Mouse (Mus musculus) stomach, embryonic 14.5 days (tissue): ENCODE results near the gene Snx19. TPM values are rescaled to one million over a fixed set of nuclear protein-coding genes. Genes with fewer than 3 reads are reported as not detected.

Source experiments
- ATAC-seq: fragments of 200-750 bp; cut with Nextera tagmentation; 2 replicates; pipeline ENCODE4 v1.8.0; 2017; ENCODE audit warnings: low read depth, moderate TSS enrichment; ENCODE audit not compliant: insufficient number of reproducible peaks, insufficient read depth, low FRiP score
- H3K27ac ChIP-seq: fragments of 300-500 bp; sonication (generic); 2 replicates; pipeline ENCODE4 v1.5.1; 2014; ENCODE audit warnings: mild to moderate bottlenecking, low read length, moderate library complexity, mixed read lengths
- H3K27me3 ChIP-seq: fragments of 300-500 bp; sonication (generic); 2 replicates; pipeline ENCODE4 v1.6.1; 2014; ENCODE audit warnings: low read length, control low read depth, mixed read lengths; ENCODE audit not compliant: control insufficient read depth, insufficient read depth
- H3K36me3 ChIP-seq: fragments of 300-500 bp; sonication (generic); 2 replicates; pipeline ENCODE4 v1.6.1; 2014; ENCODE audit warnings: mild to moderate bottlenecking, control low read depth, low read length, moderate library complexity, mixed read lengths; ENCODE audit not compliant: control insufficient read depth, insufficient read depth
- H3K4me1 ChIP-seq: fragments of 300-500 bp; sonication (generic); 2 replicates; pipeline ENCODE4 v1.6.1; 2014; ENCODE audit warnings: low read length, control low read depth, mixed read lengths; ENCODE audit not compliant: control insufficient read depth, insufficient read depth
- H3K4me2 ChIP-seq: fragments of 300-500 bp; sonication (generic); replicated peaks from 2 replicates; pipeline ENCODE4 v1.6.1; 2014; ENCODE audit warnings: low read depth, low read length, control low read depth
- H3K4me3 ChIP-seq: fragments of 300-500 bp; sonication (generic); 2 replicates; pipeline ENCODE4 v1.5.1; 2014; ENCODE audit warnings: low read depth, low read length, control low read depth
- H3K9ac ChIP-seq: fragments of 300-500 bp; sonication (generic); replicated peaks from 2 replicates; pipeline ENCODE4 v1.6.1; 2014; ENCODE audit warnings: low read depth, mild to moderate bottlenecking, control low read depth, low read length, moderate library complexity, mixed read lengths
- H3K9me3 ChIP-seq: fragments of 300-500 bp; sonication (generic); 2 replicates; pipeline ENCODE4 v1.6.1; 2016; ENCODE audit warnings: low read depth, low read length, control low read depth; ENCODE audit not compliant: control insufficient read depth
- WGBS: fragments of 180-500 bp; shearing (Covaris S2); extraction: QIAGEN DNeasy Blood & Tissue Kit; methylation state at CpG from one replicate; pipeline ENCODE4 v1.1.7; 2014; 5-methylcytosine and 5-hydroxymethylcytosine counted together
- polyA plus RNA-seq: library from polyadenylated mRNA; unstranded; fragments of >200 nt; fragmentation: Nextera tagmentation; extraction: Ambion mirVana; gene quantifications from 2 replicates; pipeline ENCODE4 v1.2.1, GENCODE M21; 2014

Gene Snx19
- polyA plus RNA-seq, 1 experiment from 2014 or later = 21.3 TPM

DNA sequence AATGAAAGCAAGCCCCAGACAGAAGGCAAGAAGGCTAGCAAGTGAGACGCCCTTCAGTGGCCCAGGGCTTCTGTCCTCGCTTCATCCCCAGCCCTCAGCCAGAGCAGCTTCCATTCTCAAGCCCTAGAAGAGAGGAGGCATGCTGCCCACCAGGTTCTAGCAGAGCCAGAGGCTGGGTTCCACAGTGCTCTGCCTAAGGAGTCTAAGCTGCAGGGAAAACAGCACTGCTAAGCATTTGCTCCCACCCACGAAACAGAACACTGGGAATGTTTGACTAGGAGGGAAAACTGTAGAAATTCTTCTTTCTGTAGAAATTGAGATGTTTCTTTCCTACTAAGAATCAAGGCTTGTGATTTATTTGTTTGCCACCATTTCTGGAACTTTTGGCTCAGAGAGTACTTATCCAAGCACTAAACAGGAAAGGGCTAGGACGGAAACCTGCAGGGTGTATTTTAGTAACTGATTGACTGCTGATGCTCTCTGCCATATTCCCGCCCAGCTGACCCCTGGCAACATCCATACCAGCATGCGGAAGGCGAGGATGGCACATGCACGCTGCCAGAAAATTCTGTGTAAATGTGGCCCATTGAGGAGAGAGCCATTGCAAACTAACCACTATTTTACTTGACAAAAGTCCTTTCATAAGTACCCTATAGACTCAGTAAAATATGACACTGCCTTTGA lies 9.1 kb downstream of the Snx19 start:
- WGBS = 91% methylated on average over 8 of the region's 8 CpGs

DNA sequence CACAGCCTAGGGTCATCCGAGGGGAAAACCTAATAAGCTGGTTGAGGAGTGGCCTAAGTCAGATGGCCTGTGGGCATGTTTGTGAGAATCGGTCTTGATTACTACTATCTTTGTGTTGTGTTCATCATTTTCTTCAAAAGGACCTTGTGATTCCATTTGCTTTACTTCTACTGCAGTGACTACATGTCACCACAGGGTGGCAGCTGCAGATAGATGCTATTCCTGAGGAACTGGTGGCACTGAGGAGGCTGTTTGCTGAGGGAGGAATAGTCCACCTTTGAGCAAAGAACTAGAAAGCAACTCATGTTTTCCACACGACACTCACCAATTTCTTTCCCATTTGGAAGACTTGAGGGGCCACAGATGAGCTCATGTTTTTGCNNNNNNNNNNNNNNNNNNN lies 11.6 kb downstream of the Snx19 start:
- H3K27ac ChIP-seq = no peak overlapping the region
- H3K4me3 ChIP-seq = no peak overlapping the region
- H3K36me3 ChIP-seq = peaks cover 48% of the 10 kb centered on the region
- no peak overlapping the region for H3K4me2 ChIP-seq
- WGBS = 66% methylated on average over 3 of the region's 3 CpGs
- H3K9me3 ChIP-seq = no peaks in the 10 kb centered on the region
- H3K4me1 ChIP-seq = no peaks in the 10 kb centered on the region
- no peaks in the 10 kb centered on the region for H3K27me3 ChIP-seq
- no peak overlapping the region for H3K9ac ChIP-seq
- no peak for ATAC-seq

More for the DNA sequence above, 9.1 kb downstream of the Snx19 start:
- Histone ChIP-seq H3K4me2 (no peak overlapping the region), H3K9ac (no peak overlapping the region), H3K36me3 (peaks cover 51% of the 10 kb centered on the region), H3K4me3 (no peak overlapping the region), H3K27ac (no peak overlapping the region), H3K27me3 (no peaks in the 10 kb centered on the region), H3K9me3 (no peaks in the 10 kb centered on the region), H3K4me1 (no peaks in the 10 kb centered on the region)
- no peak for ATAC-seq

DNA sequence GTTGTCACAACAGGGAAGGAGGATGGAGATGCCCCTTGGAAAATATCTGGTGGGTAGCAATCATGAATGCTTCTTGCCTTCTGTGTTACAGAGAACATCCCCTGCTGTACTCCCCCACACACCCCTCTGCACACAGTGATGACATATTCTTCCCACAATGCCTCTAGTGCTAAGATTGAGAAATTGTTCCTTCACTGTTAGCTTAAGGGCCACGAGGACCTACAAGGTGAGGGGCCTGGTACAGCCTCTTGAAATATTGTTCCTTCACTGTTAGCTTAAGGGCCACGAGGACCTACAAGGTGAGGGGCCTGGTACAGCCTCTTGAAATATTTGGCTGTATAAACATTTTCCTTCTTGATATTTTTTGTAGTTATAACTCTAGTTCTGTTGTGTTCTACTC lies 14.9 kb downstream of the Snx19 start:
- Histone ChIP-seq H3K9ac (no peak overlapping the region), H3K27ac (no peak overlapping the region), H3K9me3 (no peaks in the 10 kb centered on the region), H3K27me3 (no peaks in the 10 kb centered on the region), H3K4me2 (no peak overlapping the region), H3K36me3 (peaks cover 44% of the 10 kb centered on the region), H3K4me3 (no peak overlapping the region), H3K4me1 (no peaks in the 10 kb centered on the region)
- ATAC-seq = no peak
- WGBS = 80% methylated on average over 2 of the region's 2 CpGs

DNA sequence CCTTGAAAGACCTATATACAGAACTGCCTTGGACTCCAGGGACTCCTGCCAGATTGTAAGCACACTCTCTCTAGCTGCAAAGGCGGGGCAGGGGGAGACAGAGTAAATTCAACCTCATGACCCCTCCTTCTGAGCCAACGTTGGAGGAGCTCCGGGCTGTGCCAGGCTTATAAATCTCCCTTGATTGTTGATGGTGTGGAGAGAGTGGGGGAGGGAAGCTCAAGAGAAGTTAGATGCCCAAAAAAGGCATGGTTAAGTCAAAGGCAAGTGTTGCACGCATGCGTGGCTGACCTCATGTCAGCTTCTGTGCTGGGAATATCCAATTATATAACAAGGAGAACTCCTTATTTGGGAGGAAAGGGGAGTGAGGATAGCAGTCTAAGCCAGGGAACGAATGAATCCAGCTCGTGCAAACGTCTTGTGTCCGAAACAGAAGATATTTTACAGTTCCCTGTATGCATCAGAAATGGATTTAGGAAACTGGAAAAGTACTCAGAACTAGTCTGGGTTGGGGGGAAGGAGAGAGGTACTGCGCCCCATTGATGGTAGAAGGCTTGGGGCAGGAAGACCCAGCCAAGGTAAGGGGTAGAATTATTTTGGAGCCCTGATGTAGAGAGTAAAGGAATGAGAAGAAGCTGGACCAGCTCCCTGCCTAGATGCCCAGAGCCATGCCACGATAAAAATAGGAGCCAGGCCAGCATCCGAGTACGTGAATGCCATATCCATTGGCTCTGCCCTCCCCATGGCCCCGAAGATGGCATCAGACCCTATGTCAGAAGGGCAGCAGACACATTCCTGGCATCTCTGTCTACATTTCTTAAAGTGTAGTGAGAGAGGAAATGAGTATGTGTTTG lies 18.6 kb downstream of the Snx19 start:
- peak; percentile 85 for ATAC-seq
- 48% methylated on average over 14 of the region's 14 CpGs for WGBS
- no peak overlapping the region for H3K4me2 ChIP-seq
- no peak overlapping the region for H3K9ac ChIP-seq
- no peaks in the 10 kb centered on the region for H3K27me3 ChIP-seq
- H3K4me1 ChIP-seq = no peaks in the 10 kb centered on the region
- no peaks in the 10 kb centered on the region for H3K9me3 ChIP-seq
- H3K27ac ChIP-seq = peak overlapping the region; percentile 92
- H3K4me3 ChIP-seq = no peak overlapping the region
- peaks cover 36% of the 10 kb centered on the region for H3K36me3 ChIP-seq

DNA sequence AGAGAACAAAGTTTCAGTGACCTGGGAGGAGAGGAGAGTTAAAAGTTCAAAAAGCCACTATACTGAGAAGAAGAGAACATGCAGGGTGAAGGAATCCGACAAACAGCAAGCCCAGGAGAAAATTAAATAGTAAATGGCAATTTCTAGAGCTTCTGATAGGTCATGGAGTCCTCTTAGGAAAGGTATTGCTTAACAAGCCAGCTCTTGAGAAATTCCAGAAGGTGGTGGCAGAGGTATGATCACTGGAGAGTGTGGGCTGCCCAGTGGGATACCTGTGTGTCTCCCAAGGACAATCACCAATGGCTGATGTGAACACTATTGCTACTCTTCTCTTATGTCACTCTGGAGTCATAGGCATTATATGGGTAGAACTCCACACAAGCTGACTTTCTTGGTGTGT lies 19.2 kb downstream of the Snx19 start:
- Histone ChIP-seq H3K36me3 (peaks cover 36% of the 10 kb centered on the region; the same call in 1 of the 2 replicates), H3K27ac (peak overlapping the region; percentile 92), H3K4me1 (no peaks in the 10 kb centered on the region), H3K9ac (no peak overlapping the region), H3K9me3 (no peaks in the 10 kb centered on the region), H3K4me3 (no peak overlapping the region), H3K4me2 (no peak overlapping the region), H3K27me3 (no peaks in the 10 kb centered on the region)
- ATAC-seq = no peak
- 89% methylated on average over 1 of the region's 1 CpGs for WGBS

DNA sequence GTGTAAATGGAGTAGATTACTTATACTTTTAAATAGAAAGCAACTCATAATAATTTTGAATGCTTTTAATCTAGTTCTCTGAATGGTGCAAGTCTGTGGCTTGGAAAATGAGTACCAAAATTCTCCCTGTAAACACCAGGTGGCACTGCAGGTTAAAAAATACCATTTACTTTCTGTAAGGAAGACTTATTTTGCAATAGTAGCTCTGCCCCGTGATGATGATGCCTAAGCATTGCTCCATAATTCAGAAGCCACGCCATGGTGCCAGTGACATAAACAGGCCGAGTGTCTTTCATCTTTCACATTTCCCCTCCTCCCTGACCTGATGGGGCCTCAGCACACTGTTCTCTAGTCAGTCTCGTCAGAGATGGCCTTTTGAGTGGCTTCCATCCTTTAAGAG lies 21.6 kb downstream of the Snx19 start:
- no peak overlapping the region for H3K4me2 ChIP-seq
- no peak overlapping the region for H3K4me3 ChIP-seq
- no peak overlapping the region for H3K27ac ChIP-seq
- H3K9me3 ChIP-seq = no peaks in the 10 kb centered on the region
- peaks cover 34% of the 10 kb centered on the region for H3K36me3 ChIP-seq
- ATAC-seq = no peak
- no peak overlapping the region for H3K9ac ChIP-seq
- 44% methylated on average over 4 of the region's 4 CpGs for WGBS
- no peaks in the 10 kb centered on the region for H3K27me3 ChIP-seq
- H3K4me1 ChIP-seq = no peaks in the 10 kb centered on the region

DNA sequence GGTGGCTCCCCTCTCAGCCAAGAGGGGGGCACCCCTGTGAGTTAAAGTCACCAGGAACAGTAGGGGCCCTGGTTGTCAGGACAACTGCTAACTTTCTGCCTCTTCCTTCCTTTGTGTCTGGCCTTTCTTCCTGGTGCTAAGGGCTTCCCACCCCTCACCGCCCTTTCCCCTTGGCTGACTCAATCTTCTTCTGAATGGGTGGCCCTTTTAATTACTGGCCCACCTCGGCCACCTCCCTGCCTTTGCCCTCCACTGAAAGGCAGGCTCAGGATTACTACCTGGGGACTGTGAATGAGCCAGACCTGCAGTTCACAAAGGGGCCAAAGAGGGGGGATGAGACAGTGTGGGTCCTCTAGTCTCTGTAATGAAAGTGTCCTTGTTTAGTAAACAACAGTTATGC lies 23.0 kb downstream of the Snx19 start:
- Histone ChIP-seq H3K4me3 (no peak overlapping the region), H3K9ac (no peak overlapping the region), H3K27ac (no peak overlapping the region), H3K9me3 (no peaks in the 10 kb centered on the region), H3K36me3 (peaks cover 26% of the 10 kb centered on the region), H3K4me1 (no peaks in the 10 kb centered on the region), H3K27me3 (no peaks in the 10 kb centered on the region), H3K4me2 (no peak overlapping the region)
- ATAC-seq = no peak
- 43% methylated on average over 2 of the region's 2 CpGs for WGBS

DNA sequence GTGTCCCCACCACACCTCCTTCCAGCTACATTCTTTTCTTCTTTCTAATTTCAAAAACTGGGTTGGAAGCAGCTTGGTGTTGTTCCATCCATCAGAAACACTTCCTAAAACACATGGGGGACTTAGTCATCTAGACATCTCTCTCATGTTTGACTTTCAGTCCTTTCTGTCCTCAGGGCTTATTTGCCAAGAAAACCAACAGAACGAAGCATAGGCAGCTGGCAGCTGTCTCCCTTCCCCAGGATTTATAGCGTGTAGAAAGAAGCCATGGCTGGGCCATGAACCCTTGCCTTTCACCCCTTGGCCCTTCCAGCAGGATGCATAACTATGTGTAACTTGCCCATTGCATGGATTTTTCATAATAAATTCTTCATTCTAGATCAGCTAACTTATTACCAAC lies 23.9 kb downstream of the Snx19 start:
- WGBS = 48% methylated on average over 2 of the region's 2 CpGs
- Histone ChIP-seq H3K4me3 (no peak overlapping the region), H3K9me3 (no peaks in the 10 kb centered on the region), H3K27ac (no peak overlapping the region), H3K36me3 (peaks cover 26% of the 10 kb centered on the region), H3K9ac (no peak overlapping the region), H3K4me1 (no peaks in the 10 kb centered on the region), H3K27me3 (no peaks in the 10 kb centered on the region), H3K4me2 (no peak overlapping the region)
- no peak for ATAC-seq
